Mouse (Mus musculus) A20 (cell line): ENCODE measurements around the gene Kcmf1.
"Not testable (repeated sequence)": the region's sequence is repeated elsewhere in the genome, so short reads cannot be mapped to it uniquely, and the experiment has no call there.

Source experiments
- DNase-seq: peaks from one replicate; pipeline ENCODE4 v3.0.0-alpha.2; 2011; ENCODE audit warnings: low read depth, low spot score

The Kcmf1 gene

GRCm38 (mm10) chr6:72841986-72842502, 57.7 kb downstream of the Kcmf1 start:
- DNase-seq = no peak

- no peak for DNase-seq
These were observed 58.7 kb downstream of the Kcmf1 start for GRCm38 (mm10) chr6:72840867-72841780.

GRCm38 (mm10) chr6:72837756-72838155, 62.0 kb downstream of the Kcmf1 start:
- DNase-seq = no peak

- no peak for DNase-seq
These were observed 65.3 kb downstream of the Kcmf1 start for GRCm38 (mm10) chr6:72834518-72834917.

- DNase-seq = no peak
These were observed 67.9 kb downstream of the Kcmf1 start for GRCm38 (mm10) chr6:72831858-72832257.

GRCm38 (mm10) chr6:72831276-72831675, 68.5 kb downstream of the Kcmf1 start:
- peak; percentile 21 for DNase-seq

GRCm38 (mm10) chr6:72828857-72829256, 70.9 kb downstream of the Kcmf1 start:
- peak; percentile 23 for DNase-seq

- DNase-seq = not testable (repeated sequence)
These were observed 71.7 kb downstream of the Kcmf1 start for GRCm38 (mm10) chr6:72828037-72828436.

GRCm38 (mm10) chr6:72825762-72826161, 74.0 kb downstream of the Kcmf1 start:
- no peak for DNase-seq

GRCm38 (mm10) chr6:72824971-72825737, 74.6 kb downstream of the Kcmf1 start:
- no peak for DNase-seq

GRCm38 (mm10) chr6:72813456-72813855, 86.3 kb downstream of the Kcmf1 start:
- no peak for DNase-seq

- no peak for DNase-seq
These were observed 89.5 kb downstream of the Kcmf1 start for GRCm38 (mm10) chr6:72810248-72810647.

GRCm38 (mm10) chr6:72809522-72810149, 90.1 kb downstream of the Kcmf1 start:
- no peak for DNase-seq

- DNase-seq = no peak
These were observed 91.4 kb downstream of the Kcmf1 start for GRCm38 (mm10) chr6:72808342-72808741.

GRCm38 (mm10) chr6:72803669-72804068, 96.1 kb downstream of the Kcmf1 start:
- DNase-seq = no peak

- no peak for DNase-seq
These were observed 97.7 kb downstream of the Kcmf1 start for GRCm38 (mm10) chr6:72802119-72802518.

GRCm38 (mm10) chr6:72800641-72801040, 99.1 kb downstream of the Kcmf1 start:
- DNase-seq = no peak

GRCm38 (mm10) chr6:72797763-72798162, 102.0 kb downstream of the Kcmf1 start:
- no peak for DNase-seq

GRCm38 (mm10) chr6:72795444-72795843, 104.3 kb downstream of the Kcmf1 start:
- DNase-seq = no peak

GRCm38 (mm10) chr6:72794870-72795269, 104.9 kb downstream of the Kcmf1 start:
- no peak for DNase-seq

GRCm38 (mm10) chr6:72792641-72793040, 107.1 kb downstream of the Kcmf1 start:
- DNase-seq = no peak
